Mouse (Mus musculus) intestine, embryonic 14.5 days (tissue): ENCODE results near the gene Ddx56. TPM values are rescaled to one million over a fixed set of nuclear protein-coding genes. Genes with fewer than 3 reads are reported as not detected.

Source experiments
- ATAC-seq: fragments of 200-750 bp; cut with Nextera tagmentation; replicated peaks from 2 replicates; pipeline ENCODE4 v1.8.0; 2017; ENCODE audit warnings: low read depth, moderate number of reproducible peaks, moderate TSS enrichment, moderate library complexity; ENCODE audit not compliant: low FRiP score, low TSS enrichment
- DNase-seq: peaks from one replicate; pipeline ENCODE4 v3.0.0-alpha.2; 2018; ENCODE audit warnings: low spot score
- H3K27ac ChIP-seq: fragments of 300-500 bp; sonication (generic); 2 replicates; pipeline ENCODE4 v1.5.1; 2014; ENCODE audit warnings: low read depth, mild to moderate bottlenecking, control low read depth
- H3K27me3 ChIP-seq: fragments of 300-500 bp; sonication (generic); replicated peaks from 2 replicates; pipeline ENCODE4 v1.6.1; 2014; ENCODE audit warnings: low read length, control low read depth; ENCODE audit not compliant: control insufficient read depth, insufficient read depth
- H3K36me3 ChIP-seq: fragments of 300-500 bp; sonication (generic); 2 replicates; pipeline ENCODE4 v1.6.1; 2014; ENCODE audit warnings: low read length, control low read depth; ENCODE audit not compliant: control insufficient read depth, insufficient read depth
- H3K4me1 ChIP-seq: fragments of 300-500 bp; sonication (generic); replicated peaks from 2 replicates; pipeline ENCODE4 v1.6.1; 2014; ENCODE audit warnings: low read length, control low read depth, mixed read lengths; ENCODE audit not compliant: control insufficient read depth, insufficient read depth
- H3K4me2 ChIP-seq: fragments of 300-500 bp; sonication (generic); 2 replicates; pipeline ENCODE4 v1.6.1; 2014; ENCODE audit warnings: low read length
- H3K4me3 ChIP-seq: fragments of 300-500 bp; sonication (generic); 2 replicates; pipeline ENCODE4 v1.5.1; 2014; ENCODE audit warnings: low read depth, low read length, control low read depth, mixed read lengths
- H3K9ac ChIP-seq: fragments of 300-500 bp; sonication (generic); 2 replicates; pipeline ENCODE4 v1.6.1; 2014; ENCODE audit warnings: mild to moderate bottlenecking, low read length
- H3K9me3 ChIP-seq: fragments of 300-500 bp; sonication (generic); 2 replicates; pipeline ENCODE4 v1.6.1; 2016; ENCODE audit warnings: low read length, control low read depth; ENCODE audit not compliant: control insufficient read depth
- WGBS: fragments of 180-500 bp; shearing (Covaris S2); extraction: QIAGEN DNeasy Blood & Tissue Kit; methylation state at CpG from one replicate; pipeline ENCODE4 v1.1.7; 2014; 5-methylcytosine and 5-hydroxymethylcytosine counted together
- polyA plus RNA-seq: library from polyadenylated mRNA; unstranded; fragments of >200 nt; fragmentation: Nextera tagmentation; extraction: Ambion mirVana; gene quantifications from 2 replicates; pipeline ENCODE4 v1.2.1, GENCODE M21; 2014

The Ddx56 gene
- polyA plus RNA-seq, 1 experiment from 2014 or later, result 111 TPM

DNA sequence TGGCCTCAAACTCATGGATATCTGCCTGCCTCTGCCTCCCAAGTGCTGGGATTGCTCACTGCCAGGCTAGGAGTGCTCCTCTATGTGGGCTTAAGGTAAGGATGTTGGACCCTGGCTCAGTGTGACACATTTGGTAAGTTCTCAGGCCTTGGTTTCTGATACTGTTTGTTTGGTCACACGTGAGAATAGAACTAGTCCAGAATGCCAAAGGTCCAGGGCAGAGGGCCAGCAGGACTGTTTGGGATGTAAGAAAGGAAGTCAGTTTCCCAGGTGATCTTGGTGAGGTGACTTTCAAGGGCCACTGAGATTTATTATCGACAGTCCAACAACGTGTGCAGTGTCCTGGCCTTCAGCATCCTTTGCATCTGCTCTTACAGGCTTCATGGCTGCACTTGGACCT, 8.9 kb upstream of the Ddx56 start:
- peaks cover 10% of the 10 kb centered on the region for H3K36me3 ChIP-seq
- no peaks in the 10 kb centered on the region for H3K9me3 ChIP-seq
- H3K4me1 ChIP-seq, result peaks cover 10% of the 10 kb centered on the region
- ATAC-seq (no peak), DNase-seq (no peak)
- no peak overlapping the region for H3K4me3 ChIP-seq
- no peaks in the 10 kb centered on the region for H3K27me3 ChIP-seq
- 76% methylated on average over 3 of the region's 3 CpGs for WGBS
- H3K4me2 ChIP-seq, result no peak overlapping the region
- H3K27ac ChIP-seq, result no peak overlapping the region
- H3K9ac ChIP-seq, result no peak overlapping the region

DNA sequence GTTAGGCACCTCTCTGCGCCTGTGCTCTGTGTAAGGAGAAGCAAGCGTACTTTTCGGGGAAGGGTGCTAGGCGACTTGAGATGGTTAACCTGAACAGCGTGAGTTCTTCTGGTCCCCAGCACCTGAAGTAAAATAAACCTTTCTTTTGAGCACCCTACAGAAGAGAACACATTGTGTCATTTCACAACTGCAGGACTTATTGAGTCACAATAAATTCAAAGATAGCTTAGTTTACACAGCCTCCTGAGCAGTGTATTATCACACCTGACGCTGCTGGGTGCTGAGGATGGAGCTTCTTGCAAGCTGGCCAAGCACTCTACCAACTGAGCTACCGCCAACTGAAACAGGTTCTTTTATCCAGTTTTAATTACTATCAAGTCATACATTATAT, 7.5 kb upstream of the Ddx56 start:
- ATAC-seq, result no peak; the same call in 1 of the 2 replicates
- 30% methylated on average over 7 of the region's 7 CpGs for WGBS

GRCm38 (mm10) chr11:6274387-6275093, 7.0 kb upstream of the Ddx56 start, which contains the start of gene Tmed4:
Gene Tmed4, minus strand, starts transcription at chr11:6274870.
- DNase-seq (peak; percentile 93), ATAC-seq (peak; percentile 95)
- H3K4me3 ChIP-seq, result peak within 1 kb of the TSS; percentile 86
- H3K36me3 ChIP-seq, result peaks cover 22% of the 10 kb centered on the region
- under 1% methylated on average over 39 of the region's 39 CpGs for WGBS
- H3K27me3 ChIP-seq, result no peaks in the 10 kb centered on the region
- H3K27ac ChIP-seq, result peak within 1 kb of the TSS; percentile 62; the same call in 1 of the 2 replicates
- no peaks in the 10 kb centered on the region for H3K9me3 ChIP-seq
- peak within 1 kb of the TSS; percentile 73 for H3K9ac ChIP-seq
- H3K4me2 ChIP-seq, result peak within 1 kb of the TSS; percentile 71
- H3K4me1 ChIP-seq, result peaks cover 10% of the 10 kb centered on the region

More for the DNA sequence above, 7.5 kb upstream of the Ddx56 start:
- H3K36me3 ChIP-seq, result peaks cover 22% of the 10 kb centered on the region
- peak overlapping the region; percentile 86 for H3K4me3 ChIP-seq
- DNase-seq, result no peak
- H3K27ac ChIP-seq, result peak overlapping the region; percentile 62; the same call in 1 of the 2 replicates
- H3K4me1 ChIP-seq, result peaks cover 10% of the 10 kb centered on the region
- peak overlapping the region; percentile 43; the same call in 1 of the 2 replicates for H3K9ac ChIP-seq
- H3K27me3 ChIP-seq, result no peaks in the 10 kb centered on the region
- peak overlapping the region; percentile 71 for H3K4me2 ChIP-seq
- H3K9me3 ChIP-seq, result no peaks in the 10 kb centered on the region

DNA sequence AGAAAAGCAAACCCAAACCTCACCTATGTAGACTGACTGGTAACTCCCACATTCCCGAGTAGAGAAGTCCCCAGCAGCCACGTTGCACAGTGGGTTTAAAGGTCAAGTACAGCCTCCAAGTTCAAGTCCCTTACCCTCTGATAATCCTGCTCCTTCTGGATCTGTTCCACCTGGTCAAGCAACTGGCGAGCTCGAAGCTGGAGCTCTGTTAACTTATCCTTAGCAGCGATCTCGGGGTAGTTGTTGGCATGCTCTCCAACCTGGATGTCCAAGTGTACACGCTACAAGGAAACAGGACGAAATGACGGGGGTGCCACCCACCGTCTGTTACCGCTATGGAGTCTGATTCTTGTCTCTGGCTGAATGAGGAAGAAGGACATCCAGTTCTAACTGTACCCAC, 6.0 kb upstream of the Ddx56 start:
- Histone ChIP-seq H3K4me2 (peak overlapping the region; percentile 71), H3K27me3 (no peaks in the 10 kb centered on the region), H3K9me3 (no peaks in the 10 kb centered on the region), H3K27ac (no peak overlapping the region), H3K4me3 (peak overlapping the region; percentile 86), H3K9ac (peak overlapping the region; percentile 73), H3K4me1 (peaks cover 10% of the 10 kb centered on the region), H3K36me3 (peaks cover 22% of the 10 kb centered on the region)
- 61% methylated on average over 11 of the region's 11 CpGs for WGBS
- no peak for DNase-seq
- no peak for ATAC-seq

- 72% methylated on average over 9 of the region's 9 CpGs for WGBS
- peaks cover 60% of the 10 kb centered on the region for H3K36me3 ChIP-seq
- no peak for ATAC-seq
These were observed 951 bp downstream of the Ddx56 start for GRCm38 (mm10) chr11:6266621-6267020.

DNA sequence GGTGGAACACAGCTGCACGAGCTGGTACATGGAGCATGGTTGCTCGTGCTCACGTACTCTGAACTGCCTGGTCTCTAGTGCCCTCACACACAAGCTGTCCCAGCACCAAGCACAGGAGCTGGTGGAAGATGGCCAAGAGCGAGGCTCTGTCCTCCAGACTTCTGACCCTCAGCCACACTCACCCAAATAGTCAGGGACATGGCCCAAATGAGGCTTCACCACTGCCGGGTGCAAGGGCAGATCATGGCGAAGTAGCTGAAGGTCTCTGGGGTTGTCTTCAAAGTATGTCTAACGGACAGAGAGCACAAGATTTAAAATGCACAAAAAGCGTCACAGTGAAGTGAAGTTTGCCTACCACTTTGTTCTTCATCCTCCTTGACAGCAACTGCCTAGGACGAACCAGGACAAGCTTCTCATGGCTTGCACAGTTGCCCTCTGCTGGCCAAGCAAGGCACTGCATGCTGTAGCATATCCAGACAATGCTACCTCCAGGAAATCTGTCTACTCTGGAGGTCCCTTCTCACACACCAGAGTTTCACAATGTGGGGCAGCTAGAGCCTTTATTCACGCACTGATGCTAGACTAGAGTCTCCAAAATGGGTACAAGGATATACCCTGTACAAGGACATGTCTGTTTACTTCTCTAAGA, 6.0 kb downstream of the Ddx56 start:
- WGBS, result 81% methylated on average over 10 of the region's 10 CpGs
- Histone ChIP-seq H3K27me3 (no peaks in the 10 kb centered on the region), H3K36me3 (peaks cover 86% of the 10 kb centered on the region), H3K4me2 (no peak overlapping the region), H3K27ac (no peak overlapping the region), H3K4me3 (no peak overlapping the region), H3K4me1 (peaks cover 3% of the 10 kb centered on the region), H3K9ac (no peak overlapping the region), H3K9me3 (no peaks in the 10 kb centered on the region)
- ATAC-seq, result 0 out of 2 replicates have a peak, but pooled peaks have one; percentile 44
- DNase-seq, result peak; percentile 86

More at GRCm38 (mm10) chr11:6266621-6267020, 951 bp downstream of the Ddx56 start:
- Histone ChIP-seq H3K4me2 (peak overlapping the region; percentile 97), H3K4me1 (peaks cover 7% of the 10 kb centered on the region), H3K4me3 (peak overlapping the region; percentile 77), H3K27ac (no peak overlapping the region), H3K27me3 (no peaks in the 10 kb centered on the region), H3K9ac (peak overlapping the region; percentile 68), H3K9me3 (no peaks in the 10 kb centered on the region)
- DNase-seq, result no peak

- Histone ChIP-seq H3K9me3 (no peaks in the 10 kb centered on the region), H3K4me1 (no peaks in the 10 kb centered on the region), H3K9ac (no peak overlapping the region), H3K27ac (no peak overlapping the region), H3K4me2 (no peak overlapping the region), H3K27me3 (no peaks in the 10 kb centered on the region), H3K4me3 (no peak overlapping the region), H3K36me3 (peaks cover 67% of the 10 kb centered on the region)
- WGBS, result 91% methylated on average over 7 of the region's 7 CpGs
- no peak for ATAC-seq
- DNase-seq, result no peak
These were observed 8.2 kb downstream of the Ddx56 start for GRCm38 (mm10) chr11:6259413-6259812.

DNA sequence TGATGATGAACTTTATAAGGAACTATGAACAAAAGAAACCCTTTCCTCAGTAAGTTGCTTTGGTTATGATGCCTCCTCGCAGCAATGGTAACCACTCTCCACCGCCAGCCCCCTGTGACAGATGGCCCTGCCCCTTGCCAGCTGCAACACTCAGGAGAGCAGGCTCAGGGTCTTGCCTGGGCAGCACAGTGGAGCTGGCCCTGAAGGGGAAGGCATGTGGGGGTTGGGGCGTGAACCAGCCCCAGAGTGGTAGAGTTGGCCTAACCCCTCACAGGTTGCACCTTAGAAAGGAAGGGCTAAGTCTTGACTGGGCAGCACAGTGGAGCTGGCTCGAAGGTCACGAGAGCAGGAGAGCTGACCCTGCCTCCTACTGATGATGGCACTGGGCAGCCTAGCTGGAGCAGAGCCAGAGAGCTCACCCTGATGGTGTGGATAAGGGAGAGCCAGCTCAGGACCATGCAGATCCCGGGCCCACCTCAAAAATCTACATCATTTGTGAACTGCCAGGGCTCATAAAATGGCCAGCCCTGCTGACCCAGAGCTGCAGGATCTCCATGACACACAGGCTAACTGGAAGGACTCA, 11.0 kb downstream of the Ddx56 start:
- ATAC-seq (0 out of 2 replicates have a peak, but pooled peaks have one; percentile 20), DNase-seq (no peak)
- WGBS, result 61% methylated on average over 6 of the region's 6 CpGs
- Histone ChIP-seq H3K36me3 (peaks cover 39% of the 10 kb centered on the region), H3K27me3 (no peaks in the 10 kb centered on the region), H3K9ac (no peak overlapping the region), H3K4me3 (no peak overlapping the region), H3K4me1 (no peaks in the 10 kb centered on the region), H3K9me3 (no peaks in the 10 kb centered on the region), H3K4me2 (no peak overlapping the region), H3K27ac (no peak overlapping the region)
